Mouse (Mus musculus) neural tube, embryonic 15.5 days (tissue): ENCODE data around the gene Exoc6b. TPM values are rescaled to one million over a fixed set of nuclear protein-coding genes. Genes with fewer than 3 reads are reported as not detected.

Experiments
- ATAC-seq: fragments of 200-750 bp; cut with Nextera tagmentation; 2 replicates; pipeline ENCODE4 v1.8.0; 2017; ENCODE audit warnings: mild to moderate bottlenecking, moderate TSS enrichment, moderate library complexity; ENCODE audit not compliant: low FRiP score
- H3K27ac ChIP-seq: fragments of 300-500 bp; sonication (generic); replicated peaks from 2 replicates; pipeline ENCODE4 v1.5.1; 2015; ENCODE audit warnings: mild to moderate bottlenecking, inconsistent platforms
- H3K27me3 ChIP-seq: fragments of 300-500 bp; sonication (generic); replicated peaks from 2 replicates; pipeline ENCODE4 v1.6.1; 2015; ENCODE audit warnings: inconsistent platforms
- H3K36me3 ChIP-seq: fragments of 300-500 bp; sonication (generic); 2 replicates; pipeline ENCODE4 v1.6.1; 2015; ENCODE audit warnings: inconsistent platforms
- H3K4me1 ChIP-seq: fragments of 300-500 bp; sonication (generic); 2 replicates; pipeline ENCODE4 v1.6.1; 2015; ENCODE audit warnings: inconsistent platforms
- H3K4me2 ChIP-seq: fragments of 300-500 bp; sonication (generic); 2 replicates; pipeline ENCODE4 v1.6.1; 2015; ENCODE audit warnings: inconsistent platforms, mild to moderate bottlenecking, moderate library complexity
- H3K4me3 ChIP-seq: fragments of 300-500 bp; sonication (generic); replicated peaks from 2 replicates; pipeline ENCODE4 v1.5.1; 2015; ENCODE audit warnings: mild to moderate bottlenecking, inconsistent platforms
- H3K9ac ChIP-seq: fragments of 300-500 bp; sonication (generic); replicated peaks from 2 replicates; pipeline ENCODE4 v1.6.1; 2015; ENCODE audit warnings: mild to moderate bottlenecking, inconsistent platforms
- H3K9me3 ChIP-seq: fragments of 300-500 bp; sonication (generic); replicated peaks from 2 replicates; pipeline ENCODE4 v1.6.1; 2016; ENCODE audit warnings: inconsistent platforms
- WGBS: fragments of 180-500 bp; shearing (Covaris S2); methylation state at CpG from one replicate; pipeline ENCODE4 v1.1.7; 2015; ENCODE audit warnings: mixed read lengths; 5-methylcytosine and 5-hydroxymethylcytosine counted together
- polyA plus RNA-seq: library from polyadenylated mRNA; unstranded; fragments of >200 nt; fragmentation: Nextera tagmentation; extraction: Ambion mirVana; gene quantifications from 2 replicates; pipeline ENCODE4 v1.2.1, GENCODE M21; 2015

The Exoc6b gene
- polyA plus RNA-seq, 1 experiment from 2014 or later: 44.5 TPM

DNA sequence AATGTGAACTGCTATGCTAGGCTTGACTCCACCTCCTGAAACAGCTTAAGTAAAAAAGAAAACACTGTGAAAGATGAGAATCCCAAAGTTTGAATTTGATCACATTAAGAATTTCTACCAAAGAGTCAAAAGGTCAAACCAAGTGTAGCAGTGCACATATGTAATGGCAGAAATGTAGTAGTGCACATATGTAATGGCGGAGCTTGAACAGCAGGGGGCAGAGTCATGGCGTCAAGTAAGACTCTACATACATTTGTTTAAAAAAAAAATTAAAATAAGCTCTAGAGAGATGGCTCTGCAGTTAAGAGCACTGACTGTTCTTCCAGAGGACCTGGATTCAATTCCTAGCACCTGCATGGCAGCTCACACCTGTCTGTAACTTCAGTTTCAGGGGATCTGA lies 153.0 kb downstream of the Exoc6b start:
- no peaks in the 10 kb centered on the region for H3K27me3 ChIP-seq
- ATAC-seq: no peak
- no peak overlapping the region for H3K4me3 ChIP-seq
- H3K36me3 ChIP-seq: no peaks in the 10 kb centered on the region
- H3K9ac ChIP-seq: no peak overlapping the region
- 33% methylated on average over 2 of the region's 2 CpGs for WGBS
- no peaks in the 10 kb centered on the region for H3K4me1 ChIP-seq
- no peaks in the 10 kb centered on the region for H3K9me3 ChIP-seq
- no peak overlapping the region for H3K27ac ChIP-seq
- H3K4me2 ChIP-seq: no peak overlapping the region

DNA sequence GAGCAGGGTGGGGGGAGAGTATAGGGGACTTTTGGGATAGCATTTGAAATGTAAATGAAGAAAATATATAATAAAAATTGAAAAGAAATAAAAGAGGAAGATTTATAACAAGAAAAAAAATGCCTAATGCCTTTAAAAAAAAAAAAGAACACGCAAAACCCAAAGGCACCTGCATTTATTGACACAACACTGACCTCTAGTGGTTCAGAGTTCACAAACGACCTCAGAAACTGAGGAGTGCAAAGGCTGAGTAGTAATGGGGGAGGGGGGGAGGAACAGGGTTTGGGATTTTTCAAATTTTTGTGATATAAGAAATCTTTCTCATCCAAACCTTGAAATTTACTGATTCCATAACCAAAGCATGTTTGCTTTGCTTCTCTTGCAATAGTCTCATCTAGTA lies 156.9 kb downstream of the Exoc6b start:
- no peak for ATAC-seq
- Histone ChIP-seq H3K36me3 (no peaks in the 10 kb centered on the region), H3K4me3 (no peak overlapping the region), H3K4me2 (no peak overlapping the region), H3K27me3 (no peaks in the 10 kb centered on the region), H3K27ac (no peak overlapping the region), H3K9ac (no peak overlapping the region), H3K9me3 (no peaks in the 10 kb centered on the region), H3K4me1 (no peaks in the 10 kb centered on the region)
- WGBS: 4% methylated on average over 2 of the region's 2 CpGs

DNA sequence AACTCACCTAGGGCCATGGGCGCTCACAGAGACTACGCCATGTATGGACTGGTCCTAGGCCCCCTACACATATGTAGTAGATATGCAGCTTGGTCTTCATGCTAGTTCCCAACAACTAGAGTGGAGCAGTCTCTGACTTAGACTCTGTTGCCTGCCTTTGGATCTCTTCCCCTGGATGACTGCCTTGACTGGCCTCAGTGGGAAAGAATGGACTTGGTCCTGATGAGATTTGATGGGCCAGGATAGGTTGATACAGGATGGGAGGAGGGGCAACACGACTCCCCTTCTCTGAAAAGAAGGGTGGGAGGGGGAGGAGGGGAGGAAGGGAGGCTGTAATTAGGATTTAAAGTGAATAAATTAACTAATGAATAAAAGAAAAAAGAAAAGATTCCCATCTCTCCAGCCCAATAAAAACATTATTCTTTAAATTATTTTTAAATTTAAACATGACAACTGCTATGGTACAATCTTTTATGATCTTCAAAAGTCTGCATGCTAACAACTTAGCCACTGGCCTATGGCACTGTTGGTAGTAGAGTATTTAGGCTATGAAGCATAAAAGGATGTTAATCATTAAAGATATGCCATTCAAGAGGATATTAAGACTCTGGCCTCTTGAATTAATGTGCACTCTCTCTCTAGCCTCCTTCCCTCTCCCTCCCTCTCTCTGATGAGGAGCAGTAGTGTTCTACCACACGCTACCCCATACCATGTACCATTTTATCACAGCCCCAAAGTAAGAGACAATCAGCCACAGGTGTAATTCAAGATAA lies 170.1 kb downstream of the Exoc6b start:
- H3K9ac ChIP-seq: no peak overlapping the region
- H3K27me3 ChIP-seq: no peaks in the 10 kb centered on the region
- ATAC-seq: no peak
- no peak overlapping the region for H3K27ac ChIP-seq
- no peaks in the 10 kb centered on the region; the same call in 1 of the 2 replicates for H3K36me3 ChIP-seq
- H3K4me1 ChIP-seq: no peaks in the 10 kb centered on the region
- H3K9me3 ChIP-seq: no peaks in the 10 kb centered on the region
- H3K4me3 ChIP-seq: no peak overlapping the region
- WGBS: 85% methylated on average over 4 of the region's 4 CpGs
- H3K4me2 ChIP-seq: no peak overlapping the region

DNA sequence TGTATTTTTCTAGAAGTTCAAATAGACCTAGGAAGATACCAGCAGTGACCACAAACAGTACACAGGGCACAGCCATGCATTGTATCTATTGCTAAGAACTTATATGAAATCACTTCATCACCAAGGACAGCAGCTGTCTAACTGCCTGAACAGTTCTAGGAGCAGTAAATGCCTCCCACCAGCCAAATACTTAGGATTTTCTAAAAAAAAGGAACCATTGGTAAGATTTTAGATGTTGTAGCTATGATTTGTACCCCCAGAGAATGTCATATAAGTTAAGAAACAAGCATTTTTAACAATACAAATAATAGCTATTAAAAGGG lies 175.6 kb downstream of the Exoc6b start:
- Histone ChIP-seq H3K36me3 (no peaks in the 10 kb centered on the region; the same call in 1 of the 2 replicates), H3K27me3 (no peaks in the 10 kb centered on the region), H3K4me2 (no peak overlapping the region), H3K4me1 (peaks cover 3% of the 10 kb centered on the region; the same call in 1 of the 2 replicates), H3K9ac (no peak overlapping the region), H3K27ac (no peak overlapping the region), H3K9me3 (no peaks in the 10 kb centered on the region), H3K4me3 (no peak overlapping the region)
- no peak for ATAC-seq

DNA sequence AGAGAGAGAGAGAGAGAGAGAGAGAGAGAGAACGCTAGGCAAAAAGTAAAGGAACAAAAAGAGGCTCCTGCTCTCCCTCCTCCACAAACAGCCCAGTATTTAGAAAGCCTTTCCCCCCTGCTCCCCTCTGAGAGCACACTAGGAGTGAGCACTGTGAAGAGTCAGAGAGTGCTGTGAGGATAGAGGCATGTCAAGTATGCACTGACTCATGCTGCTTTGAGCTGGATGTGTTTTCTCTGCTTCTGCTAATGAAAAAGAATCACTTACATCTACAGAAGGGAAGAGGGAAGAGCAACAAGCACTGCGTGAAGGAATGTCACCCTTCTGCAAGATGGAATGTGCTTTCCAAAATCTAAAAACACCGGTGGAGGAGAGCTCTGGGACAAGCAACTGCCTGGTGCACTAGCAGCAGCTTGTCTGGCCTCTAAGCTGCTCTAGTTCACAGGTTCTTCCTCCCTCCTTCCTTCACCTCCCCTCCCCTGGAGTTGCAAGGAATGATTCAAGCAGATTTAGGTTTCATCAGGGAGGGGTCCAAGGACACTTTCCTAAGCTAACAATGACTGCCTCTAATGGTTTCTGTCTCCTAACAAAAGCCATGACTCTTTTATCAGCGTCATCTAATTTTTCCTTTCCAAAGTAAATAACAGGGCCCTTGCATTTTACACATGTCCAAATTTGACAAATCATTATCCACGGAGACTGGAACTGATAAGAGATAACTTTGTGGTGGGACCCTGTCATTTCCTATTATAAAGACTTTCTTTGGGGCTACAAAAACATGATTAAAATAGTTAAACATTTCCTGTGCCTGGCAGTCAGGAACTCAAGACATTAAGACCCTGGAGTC lies 176.2 kb downstream of the Exoc6b start:
- ATAC-seq: no peak
- peaks cover 3% of the 10 kb centered on the region; the same call in 1 of the 2 replicates for H3K4me1 ChIP-seq
- no peak overlapping the region for H3K4me3 ChIP-seq
- no peak overlapping the region for H3K9ac ChIP-seq
- H3K27ac ChIP-seq: no peak overlapping the region
- no peak overlapping the region for H3K4me2 ChIP-seq
- no peaks in the 10 kb centered on the region for H3K9me3 ChIP-seq
- 32% methylated on average over 5 of the region's 5 CpGs for WGBS
- H3K36me3 ChIP-seq: no peaks in the 10 kb centered on the region
- no peaks in the 10 kb centered on the region for H3K27me3 ChIP-seq

DNA sequence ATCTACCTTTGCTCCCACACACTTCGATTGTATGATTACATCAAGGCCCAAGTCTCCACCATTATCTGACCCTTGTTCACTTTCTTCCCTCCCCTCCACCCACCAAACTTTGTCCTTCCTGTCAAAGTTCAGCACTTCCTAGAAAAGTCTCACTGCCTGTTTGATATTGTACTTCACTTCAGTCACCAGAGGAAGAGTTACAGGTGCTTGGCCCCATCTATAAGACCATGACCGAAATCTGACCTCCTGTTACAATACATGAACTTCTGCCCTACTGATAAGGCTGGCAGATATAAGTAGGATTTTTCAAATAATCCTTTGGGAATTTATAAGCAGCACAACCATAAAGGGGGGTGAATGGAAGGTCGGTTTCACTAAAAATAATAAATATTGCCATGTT lies 182.8 kb downstream of the Exoc6b start:
- Histone ChIP-seq H3K4me2 (no peak overlapping the region), H3K9me3 (no peaks in the 10 kb centered on the region), H3K4me1 (no peaks in the 10 kb centered on the region), H3K36me3 (no peaks in the 10 kb centered on the region), H3K4me3 (no peak overlapping the region), H3K9ac (no peak overlapping the region), H3K27ac (no peak overlapping the region), H3K27me3 (no peaks in the 10 kb centered on the region)
- WGBS: 85% methylated on average over 3 of the region's 3 CpGs
- ATAC-seq: no peak

DNA sequence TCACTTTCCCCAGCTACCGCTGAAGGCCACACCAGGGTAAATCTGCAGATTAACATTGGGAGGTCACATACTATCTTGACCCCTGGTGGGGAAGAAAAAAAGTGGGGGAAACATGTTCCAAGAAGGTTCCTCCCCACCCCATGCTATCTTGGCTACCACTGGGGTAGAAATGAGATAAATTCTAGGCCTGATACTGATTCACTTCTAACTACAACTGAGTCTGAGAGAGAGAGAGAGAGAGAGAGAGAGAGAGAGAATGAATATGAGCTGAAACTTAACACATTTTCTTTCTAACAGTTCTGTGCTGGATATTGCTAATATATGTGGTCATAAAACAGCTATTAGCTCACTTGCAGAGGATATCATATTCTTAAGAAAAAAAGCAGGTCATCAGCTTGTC lies 184.2 kb downstream of the Exoc6b start:
- H3K9ac ChIP-seq: no peak overlapping the region
- no peak overlapping the region for H3K27ac ChIP-seq
- H3K9me3 ChIP-seq: no peaks in the 10 kb centered on the region
- no peaks in the 10 kb centered on the region for H3K36me3 ChIP-seq
- no peak overlapping the region for H3K4me3 ChIP-seq
- no peaks in the 10 kb centered on the region for H3K4me1 ChIP-seq
- no peaks in the 10 kb centered on the region for H3K27me3 ChIP-seq
- 81% methylated on average over 1 of the region's 1 CpGs for WGBS
- no peak overlapping the region for H3K4me2 ChIP-seq
- ATAC-seq: no peak

DNA sequence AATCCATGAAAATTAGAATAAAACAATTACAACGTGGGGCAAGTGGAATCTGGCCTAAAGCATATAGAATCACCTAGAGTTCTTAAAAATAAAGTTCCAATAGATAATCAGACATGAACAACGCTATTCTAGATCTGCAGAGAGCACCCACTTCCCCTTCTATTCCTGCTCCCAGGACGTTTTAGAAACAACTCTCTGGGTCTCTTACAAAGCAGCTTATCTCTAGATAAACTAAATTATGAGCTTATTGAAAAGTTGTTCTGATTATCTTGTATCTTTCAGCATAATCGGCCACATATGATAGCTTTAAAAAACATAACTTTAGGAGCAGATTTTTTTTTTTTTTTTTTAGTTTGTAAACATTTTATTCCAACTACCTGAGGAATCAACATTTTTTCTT lies 185.6 kb downstream of the Exoc6b start:
- no peak for ATAC-seq
- Histone ChIP-seq H3K4me2 (no peak overlapping the region), H3K27ac (no peak overlapping the region), H3K9ac (no peak overlapping the region), H3K4me1 (no peaks in the 10 kb centered on the region), H3K27me3 (no peaks in the 10 kb centered on the region), H3K9me3 (no peaks in the 10 kb centered on the region), H3K4me3 (no peak overlapping the region), H3K36me3 (no peaks in the 10 kb centered on the region)
- WGBS: 80% methylated on average over 4 of the region's 4 CpGs

DNA sequence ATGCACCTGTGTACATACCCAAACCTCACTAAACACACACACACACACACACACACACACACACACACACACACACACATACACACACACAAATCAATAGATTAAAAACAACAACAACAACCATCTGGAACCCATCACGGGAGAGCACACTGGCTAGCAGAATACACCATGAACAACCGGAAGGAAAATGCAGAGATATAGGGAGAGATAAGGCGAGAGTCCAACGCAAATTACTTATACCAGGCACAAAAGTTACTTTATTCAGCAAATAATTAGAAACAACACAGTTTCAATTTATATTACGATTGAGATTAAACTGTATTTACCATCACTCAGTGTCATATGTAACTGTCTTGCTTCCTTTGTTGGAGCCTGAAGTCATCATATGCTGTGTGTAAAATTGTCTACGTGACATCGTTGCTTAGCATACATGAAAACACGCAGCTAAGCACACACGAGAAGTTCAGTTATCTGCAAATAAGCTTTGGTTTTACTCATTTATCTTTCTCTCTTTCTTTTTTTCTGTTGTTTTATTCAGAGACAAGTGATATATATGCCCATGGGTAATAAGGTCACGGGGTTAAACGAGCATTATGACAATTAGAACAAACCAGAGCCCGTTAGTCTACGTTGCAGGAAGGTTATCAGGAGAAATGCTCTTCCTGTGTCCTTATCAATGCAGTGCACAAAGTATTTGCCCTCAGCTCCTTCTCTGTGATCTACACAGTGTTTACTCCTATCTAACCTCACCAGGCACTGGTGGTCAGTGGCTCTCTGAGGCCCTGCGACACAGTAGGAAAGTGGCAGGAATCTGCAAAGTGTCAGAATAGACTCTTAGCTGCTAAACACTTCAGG lies 186.4 kb downstream of the Exoc6b start:
- WGBS: 77% methylated on average over 14 of the region's 14 CpGs

DNA sequence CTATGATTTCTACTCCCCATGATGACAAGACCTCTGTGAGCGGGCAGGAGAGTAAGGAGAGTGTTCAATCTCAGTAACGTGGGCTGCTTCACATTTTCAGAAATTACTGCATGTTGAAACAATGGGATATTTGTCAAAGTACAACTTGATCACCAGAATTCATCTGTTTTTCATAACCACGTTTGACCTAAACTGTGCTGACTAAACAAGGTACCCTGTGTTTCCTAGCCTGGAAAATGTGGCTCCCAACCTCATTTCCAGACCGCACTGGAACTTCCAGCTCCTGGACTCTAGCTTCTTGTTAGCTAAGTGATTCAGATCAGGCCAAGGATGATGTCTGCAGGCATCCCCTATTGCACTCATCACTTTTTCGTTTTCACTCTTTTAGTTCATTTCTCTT lies 193.4 kb downstream of the Exoc6b start:
- Histone ChIP-seq H3K4me2 (no peak overlapping the region), H3K36me3 (no peaks in the 10 kb centered on the region), H3K4me3 (no peak overlapping the region), H3K4me1 (no peaks in the 10 kb centered on the region), H3K9ac (no peak overlapping the region), H3K9me3 (no peaks in the 10 kb centered on the region), H3K27ac (no peak overlapping the region), H3K27me3 (no peaks in the 10 kb centered on the region)
- 88% methylated on average over 5 of the region's 5 CpGs for WGBS
- no peak for ATAC-seq

More for the DNA sequence above, 186.4 kb downstream of the Exoc6b start:
- no peaks in the 10 kb centered on the region for H3K27me3 ChIP-seq
- ATAC-seq: no peak
- no peaks in the 10 kb centered on the region for H3K36me3 ChIP-seq
- H3K4me1 ChIP-seq: no peaks in the 10 kb centered on the region
- no peak overlapping the region for H3K4me2 ChIP-seq
- H3K27ac ChIP-seq: no peak overlapping the region
- H3K9ac ChIP-seq: no peak overlapping the region
- H3K9me3 ChIP-seq: no peaks in the 10 kb centered on the region
- H3K4me3 ChIP-seq: no peak overlapping the region

DNA sequence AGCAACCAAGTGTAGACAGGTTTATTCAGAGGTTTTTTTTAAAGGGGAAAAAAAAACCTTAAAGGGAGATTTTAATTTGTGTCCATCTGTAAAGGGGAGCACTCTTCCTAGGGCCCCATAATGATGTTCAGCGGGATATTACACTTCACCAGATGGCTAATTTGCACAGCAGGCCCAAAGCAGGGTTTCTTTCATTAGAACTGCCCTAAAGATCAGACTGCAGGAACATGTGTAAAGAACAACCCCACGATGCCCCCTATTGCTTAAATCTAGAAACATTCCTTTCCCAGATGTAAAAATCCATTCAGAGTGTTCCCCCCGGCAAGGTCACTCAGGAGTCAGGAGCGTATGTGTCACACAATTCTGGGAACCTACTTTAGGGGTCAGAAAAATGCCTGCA lies 202.2 kb downstream of the Exoc6b start:
- Histone ChIP-seq H3K9me3 (no peaks in the 10 kb centered on the region), H3K4me3 (no peak overlapping the region), H3K27ac (0 out of 2 replicates have a peak overlapping the region, but pooled peaks have one; percentile 23), H3K36me3 (no peaks in the 10 kb centered on the region), H3K4me2 (no peak overlapping the region), H3K9ac (no peak overlapping the region), H3K27me3 (no peaks in the 10 kb centered on the region), H3K4me1 (peaks cover 9% of the 10 kb centered on the region)
- no peak for ATAC-seq
- WGBS: 10% methylated on average over 4 of the region's 4 CpGs
